Mouse (Mus musculus) kidney, embryonic 16.5 days (tissue): ENCODE measurements around the gene Abcd3. TPM values are rescaled to one million over a fixed set of nuclear protein-coding genes. Genes with fewer than 3 reads are reported as not detected.

Source experiments
- ATAC-seq: fragments of 200-750 bp; cut with Nextera tagmentation; 2 replicates; pipeline ENCODE4 v1.8.0; 2017; ENCODE audit warnings: moderate TSS enrichment; ENCODE audit not compliant: low FRiP score, low TSS enrichment
- H3K27ac ChIP-seq: fragments of 300-500 bp; sonication (generic); 2 replicates; pipeline ENCODE4 v1.5.1; 2014; ENCODE audit warnings: low read length
- H3K27me3 ChIP-seq: fragments of 300-500 bp; sonication (generic); 2 replicates; pipeline ENCODE4 v1.6.1; 2014; ENCODE audit warnings: low read length, control low read depth, mixed read lengths; ENCODE audit not compliant: insufficient read depth
- H3K36me3 ChIP-seq: fragments of 300-500 bp; sonication (generic); 2 replicates; pipeline ENCODE4 v1.6.1; 2014; ENCODE audit warnings: low read length, control low read depth, mixed read lengths; ENCODE audit not compliant: insufficient read depth
- H3K4me1 ChIP-seq: fragments of 300-500 bp; sonication (generic); 2 replicates; pipeline ENCODE4 v1.6.1; 2014; ENCODE audit warnings: low read length, control low read depth, mixed read lengths; ENCODE audit not compliant: insufficient read depth
- H3K4me2 ChIP-seq: fragments of 300-500 bp; sonication (generic); replicated peaks from 2 replicates; pipeline ENCODE4 v1.6.1; 2014; ENCODE audit warnings: low read depth, low read length
- H3K4me3 ChIP-seq: fragments of 300-500 bp; sonication (generic); 2 replicates; pipeline ENCODE4 v1.5.1; 2014; ENCODE audit warnings: mild to moderate bottlenecking, low read length
- H3K9ac ChIP-seq: fragments of 300-500 bp; sonication (generic); replicated peaks from 2 replicates; pipeline ENCODE4 v1.6.1; 2014; ENCODE audit warnings: low read length
- H3K9me3 ChIP-seq: fragments of 300-500 bp; sonication (generic); 2 replicates; pipeline ENCODE4 v1.6.1; 2016; ENCODE audit warnings: low read length, control low read depth
- WGBS: fragments of 180-500 bp; shearing (Covaris S2); extraction: QIAGEN DNeasy Blood & Tissue Kit; methylation state at CpG from one replicate; pipeline ENCODE4 v1.1.7; 2014; 5-methylcytosine and 5-hydroxymethylcytosine counted together
- polyA plus RNA-seq: library from polyadenylated mRNA; unstranded; fragments of >200 nt; fragmentation: Nextera tagmentation; extraction: Ambion mirVana; gene quantifications from 2 replicates; pipeline ENCODE4 v1.2.1, GENCODE M21; 2015

Abcd3 gene
- 77.1 and 82.6 TPM in 2 replicates for polyA plus RNA-seq

GRCm38 (mm10) chr3:121814877-121815548, at the start of gene Abcd3:
Gene Abcd3 (minus strand): TSS chr3:121815302.
- Histone ChIP-seq H3K4me3 (peak within 1 kb of the TSS; percentile 94), H3K4me1 (peaks cover 17% of the 10 kb centered on the region), H3K27me3 (no peaks in the 10 kb centered on the region), H3K4me2 (peak within 1 kb of the TSS; percentile 74), H3K27ac (peak within 1 kb of the TSS; percentile 99), H3K9ac (peak within 1 kb of the TSS; percentile 96), H3K9me3 (no peaks in the 10 kb centered on the region), H3K36me3 (no peaks in the 10 kb centered on the region)
- WGBS = under 1% methylated on average over 75 of the region's 99 CpGs
- ATAC-seq = peak; percentile 94

GRCm38 (mm10) chr3:121859142-121859541, 44.0 kb upstream of the Abcd3 start:
- H3K36me3 ChIP-seq = no peaks in the 10 kb centered on the region
- ATAC-seq = peak; percentile 61; the same call in 1 of the 2 replicates
- 26% methylated on average over 5 of the region's 5 CpGs for WGBS
- no peaks in the 10 kb centered on the region for H3K9me3 ChIP-seq
- H3K4me2 ChIP-seq = no peak overlapping the region
- no peak overlapping the region for H3K9ac ChIP-seq
- H3K4me3 ChIP-seq = no peak overlapping the region
- no peaks in the 10 kb centered on the region for H3K27me3 ChIP-seq
- H3K27ac ChIP-seq = peak overlapping the region; percentile 9; the same call in 1 of the 2 replicates
- peaks cover 9% of the 10 kb centered on the region; the same call in 1 of the 2 replicates for H3K4me1 ChIP-seq

GRCm38 (mm10) chr3:121856131-121856530, 41.0 kb upstream of the Abcd3 start:
- WGBS = 97% methylated on average over 4 of the region's 4 CpGs
- no peak overlapping the region for H3K27ac ChIP-seq
- H3K9me3 ChIP-seq = no peaks in the 10 kb centered on the region
- H3K36me3 ChIP-seq = no peaks in the 10 kb centered on the region
- no peak for ATAC-seq
- H3K27me3 ChIP-seq = no peaks in the 10 kb centered on the region
- H3K4me1 ChIP-seq = peaks cover 15% of the 10 kb centered on the region; the same call in 1 of the 2 replicates
- H3K4me2 ChIP-seq = no peak overlapping the region
- no peak overlapping the region for H3K4me3 ChIP-seq
- no peak overlapping the region for H3K9ac ChIP-seq

- no peaks in the 10 kb centered on the region for H3K9me3 ChIP-seq
- no peak overlapping the region for H3K27ac ChIP-seq
- ATAC-seq = no peak
- peaks cover 11% of the 10 kb centered on the region; the same call in 1 of the 2 replicates for H3K4me1 ChIP-seq
- H3K27me3 ChIP-seq = no peaks in the 10 kb centered on the region
- no peaks in the 10 kb centered on the region for H3K36me3 ChIP-seq
- H3K4me2 ChIP-seq = no peak overlapping the region
- no peak overlapping the region for H3K4me3 ChIP-seq
- no peak overlapping the region for H3K9ac ChIP-seq
- WGBS = 71% methylated on average over 5 of the region's 5 CpGs
Observed at GRCm38 (mm10) chr3:121853781-121854520, 38.8 kb upstream of the Abcd3 start.

GRCm38 (mm10) chr3:121852074-121852826, 37.1 kb upstream of the Abcd3 start:
- H3K9ac ChIP-seq = no peak overlapping the region
- no peaks in the 10 kb centered on the region for H3K9me3 ChIP-seq
- H3K27ac ChIP-seq = peak overlapping the region; percentile 55
- 39% methylated on average over 4 of the region's 4 CpGs for WGBS
- H3K4me3 ChIP-seq = no peak overlapping the region
- ATAC-seq = peak; percentile 96
- H3K4me2 ChIP-seq = no peak overlapping the region
- no peaks in the 10 kb centered on the region for H3K36me3 ChIP-seq
- H3K27me3 ChIP-seq = no peaks in the 10 kb centered on the region
- 0 out of 2 replicates have a peak, but pooled peaks cover 8% of the 10 kb centered on the region for H3K4me1 ChIP-seq

GRCm38 (mm10) chr3:121851006-121851405, 35.9 kb upstream of the Abcd3 start:
- no peak overlapping the region for H3K9ac ChIP-seq
- no peak overlapping the region for H3K4me3 ChIP-seq
- H3K36me3 ChIP-seq = no peaks in the 10 kb centered on the region
- H3K27ac ChIP-seq = no peak overlapping the region
- H3K27me3 ChIP-seq = no peaks in the 10 kb centered on the region
- no peak overlapping the region for H3K4me2 ChIP-seq
- no peaks in the 10 kb centered on the region for H3K9me3 ChIP-seq
- 0 out of 2 replicates have a peak, but pooled peaks cover 8% of the 10 kb centered on the region for H3K4me1 ChIP-seq
- ATAC-seq = no peak
- 83% methylated on average over 3 of the region's 3 CpGs for WGBS

- H3K4me3 ChIP-seq = no peak overlapping the region
- H3K9me3 ChIP-seq = no peaks in the 10 kb centered on the region
- H3K4me1 ChIP-seq = 0 out of 2 replicates have a peak, but pooled peaks cover 8% of the 10 kb centered on the region
- H3K27ac ChIP-seq = no peak overlapping the region
- H3K4me2 ChIP-seq = no peak overlapping the region
- no peaks in the 10 kb centered on the region for H3K27me3 ChIP-seq
- ATAC-seq = no peak
- WGBS = 94% methylated on average over 4 of the region's 4 CpGs
- no peak overlapping the region for H3K9ac ChIP-seq
- no peaks in the 10 kb centered on the region for H3K36me3 ChIP-seq
Observed at GRCm38 (mm10) chr3:121850381-121850780, 35.3 kb upstream of the Abcd3 start.

GRCm38 (mm10) chr3:121847296-121847695, 32.2 kb upstream of the Abcd3 start:
- no peak overlapping the region for H3K4me2 ChIP-seq
- no peaks in the 10 kb centered on the region for H3K36me3 ChIP-seq
- no peak overlapping the region for H3K9ac ChIP-seq
- no peak overlapping the region for H3K27ac ChIP-seq
- no peaks in the 10 kb centered on the region for H3K27me3 ChIP-seq
- H3K9me3 ChIP-seq = no peaks in the 10 kb centered on the region
- H3K4me3 ChIP-seq = no peak overlapping the region
- H3K4me1 ChIP-seq = peaks cover 5% of the 10 kb centered on the region; the same call in 1 of the 2 replicates
- no peak for ATAC-seq

- Histone ChIP-seq H3K9ac (no peak overlapping the region), H3K4me2 (no peak overlapping the region), H3K9me3 (no peaks in the 10 kb centered on the region), H3K4me3 (no peak overlapping the region), H3K27me3 (no peaks in the 10 kb centered on the region), H3K36me3 (no peaks in the 10 kb centered on the region), H3K27ac (no peak overlapping the region), H3K4me1 (peaks cover 5% of the 10 kb centered on the region; the same call in 1 of the 2 replicates)
- ATAC-seq = peak; percentile 65
- WGBS = 76% methylated on average over 6 of the region's 6 CpGs
Observed at GRCm38 (mm10) chr3:121844658-121845057, 29.6 kb upstream of the Abcd3 start.
